Mouse (Mus musculus) hindbrain, embryonic 13.5 days (tissue): ENCODE results near the gene Ankrd13b. TPM values are rescaled to one million over a fixed set of nuclear protein-coding genes. Genes with fewer than 3 reads are reported as not detected.
A peak's percentile ranks its signal among the peaks of the same experiment; 100 is the strongest.

Experiments used
- ATAC-seq: fragments of 200-750 bp; cut with Nextera tagmentation; 2 replicates; pipeline ENCODE4 v1.8.0; 2017; ENCODE audit warnings: moderate TSS enrichment; ENCODE audit not compliant: low FRiP score
- H3K27ac ChIP-seq: fragments of 300-500 bp; sonication (generic); 2 replicates; pipeline ENCODE4 v1.5.1; 2015; ENCODE audit warnings: inconsistent platforms, mild to moderate bottlenecking, moderate library complexity
- H3K27me3 ChIP-seq: fragments of 300-500 bp; sonication (generic); 2 replicates; pipeline ENCODE4 v1.6.1; 2015; ENCODE audit warnings: mild to moderate bottlenecking, inconsistent platforms
- H3K36me3 ChIP-seq: fragments of 300-500 bp; sonication (generic); 2 replicates; pipeline ENCODE4 v1.6.1; 2015; ENCODE audit warnings: mild to moderate bottlenecking, inconsistent platforms
- H3K4me1 ChIP-seq: fragments of 300-500 bp; sonication (generic); replicated peaks from 2 replicates; pipeline ENCODE4 v1.6.1; 2015; ENCODE audit warnings: inconsistent platforms
- H3K4me2 ChIP-seq: fragments of 300-500 bp; sonication (generic); 2 replicates; pipeline ENCODE4 v1.6.1; 2015; ENCODE audit warnings: inconsistent platforms, mild to moderate bottlenecking, moderate library complexity
- H3K4me3 ChIP-seq: fragments of 300-500 bp; sonication (generic); 2 replicates; pipeline ENCODE4 v1.5.1; 2015; ENCODE audit warnings: mild to moderate bottlenecking, inconsistent platforms
- H3K9ac ChIP-seq: fragments of 300-500 bp; sonication (generic); 2 replicates; pipeline ENCODE4 v1.6.1; 2015; ENCODE audit warnings: mild to moderate bottlenecking, inconsistent platforms
- H3K9me3 ChIP-seq: fragments of 300-500 bp; sonication (generic); 2 replicates; pipeline ENCODE4 v1.6.1; 2016; ENCODE audit warnings: inconsistent platforms
- WGBS: fragments of 180-500 bp; shearing (Covaris S2); methylation state at CpG from one replicate; pipeline ENCODE4 v1.1.7; 2015; 5-methylcytosine and 5-hydroxymethylcytosine counted together
- polyA plus RNA-seq: library from polyadenylated mRNA; unstranded; fragments of >200 nt; fragmentation: Nextera tagmentation; extraction: Ambion mirVana; gene quantifications from 2 replicates; pipeline ENCODE4 v1.2.1, GENCODE M21; 2015

Ankrd13b gene
- polyA plus RNA-seq, 1 experiment from 2014 or later = 29.4 TPM

- H3K4me1 ChIP-seq = peaks cover 88% of the 10 kb centered on the region
Observed at GRCm38 (mm10) chr11:77494782-77495181, 5.3 kb upstream of the Ankrd13b start.

GRCm38 (mm10) chr11:77494344-77494676, 4.8 kb upstream of the Ankrd13b start:
- Histone ChIP-seq H3K4me3 (peak overlapping the region; percentile 96), H3K4me2 (peak overlapping the region; percentile 96), H3K4me1 (peaks cover 83% of the 10 kb centered on the region), H3K9me3 (no peaks in the 10 kb centered on the region), H3K27me3 (no peaks in the 10 kb centered on the region), H3K27ac (peak overlapping the region; percentile 95), H3K9ac (peak overlapping the region; percentile 98), H3K36me3 (peaks cover 5% of the 10 kb centered on the region)
- no peak for ATAC-seq
- WGBS = 35% methylated on average over 4 of the region's 4 CpGs

More at GRCm38 (mm10) chr11:77494782-77495181, 5.3 kb upstream of the Ankrd13b start:
- Histone ChIP-seq H3K4me2 (peak overlapping the region; percentile 96), H3K9ac (peak overlapping the region; percentile 98), H3K27ac (0 out of 2 replicates have a peak overlapping the region, but pooled peaks have one; percentile 95), H3K36me3 (peaks cover 10% of the 10 kb centered on the region), H3K9me3 (no peaks in the 10 kb centered on the region), H3K4me3 (peak overlapping the region; percentile 96), H3K27me3 (no peaks in the 10 kb centered on the region)
- 77% methylated on average over 6 of the region's 6 CpGs for WGBS
- no peak for ATAC-seq

- H3K9ac ChIP-seq = peak within 1 kb of the TSS; percentile 98
- no peak for ATAC-seq
- WGBS = under 1% methylated on average over 67 of the region's 74 CpGs
- no peaks in the 10 kb centered on the region for H3K9me3 ChIP-seq
- H3K27ac ChIP-seq = peak within 1 kb of the TSS; percentile 95
- H3K27me3 ChIP-seq = no peaks in the 10 kb centered on the region
- H3K4me1 ChIP-seq = peaks cover 82% of the 10 kb centered on the region
- peak within 1 kb of the TSS; percentile 96 for H3K4me2 ChIP-seq
- peak within 1 kb of the TSS; percentile 96 for H3K4me3 ChIP-seq
- 0 out of 2 replicates have a peak, but pooled peaks cover under 1% of the 10 kb centered on the region for H3K36me3 ChIP-seq
Observed at GRCm38 (mm10) chr11:77493512-77494343, 4.2 kb upstream of the Ankrd13b start, which contains the start of gene Git1. Gene Git1 (plus strand): TSS chr11:77493562.

- Histone ChIP-seq H3K27ac (peak overlapping the region; percentile 95), H3K4me1 (peaks cover 82% of the 10 kb centered on the region), H3K4me3 (peak overlapping the region; percentile 96), H3K9ac (peak overlapping the region; percentile 72), H3K27me3 (no peaks in the 10 kb centered on the region), H3K4me2 (peak overlapping the region; percentile 74), H3K9me3 (no peaks in the 10 kb centered on the region), H3K36me3 (no peaks in the 10 kb centered on the region)
- peak; percentile 63 for ATAC-seq
- under 1% methylated on average over 24 of the region's 32 CpGs for WGBS
Observed at GRCm38 (mm10) chr11:77492911-77493332, 3.4 kb upstream of the Ankrd13b start.

GRCm38 (mm10) chr11:77492311-77492871, 2.9 kb upstream of the Ankrd13b start:
- Histone ChIP-seq H3K9ac (peak overlapping the region; percentile 72), H3K36me3 (no peaks in the 10 kb centered on the region), H3K27me3 (no peaks in the 10 kb centered on the region), H3K4me3 (peak overlapping the region; percentile 96), H3K4me2 (peak overlapping the region; percentile 74), H3K27ac (peak overlapping the region; percentile 95), H3K4me1 (peaks cover 82% of the 10 kb centered on the region), H3K9me3 (no peaks in the 10 kb centered on the region)
- no peak for ATAC-seq
- under 1% methylated on average over 18 of the region's 18 CpGs for whole genome bisulfite sequencing

GRCm38 (mm10) chr11:77491502-77492291, 2.2 kb upstream of the Ankrd13b start:
- under 1% methylated on average over 23 of the region's 23 CpGs for whole genome bisulfite sequencing
- Histone ChIP-seq H3K4me1 (peaks cover 83% of the 10 kb centered on the region), H3K27me3 (no peaks in the 10 kb centered on the region), H3K9me3 (no peaks in the 10 kb centered on the region), H3K36me3 (no peaks in the 10 kb centered on the region), H3K4me3 (peak overlapping the region; percentile 96), H3K9ac (peak overlapping the region; percentile 98), H3K27ac (peak overlapping the region; percentile 95), H3K4me2 (peak overlapping the region; percentile 74)
- ATAC-seq = peak; percentile 53; the same call in 1 of the 2 replicates

GRCm38 (mm10) chr11:77491123-77491501, 1.6 kb upstream of the Ankrd13b start:
- peak overlapping the region; percentile 98 for H3K9ac ChIP-seq
- 0% methylated on average over 13 of the region's 13 CpGs for WGBS
- H3K4me1 ChIP-seq = peaks cover 85% of the 10 kb centered on the region
- H3K4me2 ChIP-seq = peak overlapping the region; percentile 74
- no peaks in the 10 kb centered on the region for H3K27me3 ChIP-seq
- H3K27ac ChIP-seq = peak overlapping the region; percentile 95
- H3K36me3 ChIP-seq = no peaks in the 10 kb centered on the region
- H3K4me3 ChIP-seq = peak overlapping the region; percentile 96
- ATAC-seq = peak; percentile 57
- no peaks in the 10 kb centered on the region for H3K9me3 ChIP-seq

- no peak for ATAC-seq
- 67% methylated on average over 6 of the region's 6 CpGs for WGBS
Observed at GRCm38 (mm10) chr11:77490451-77490850, 973 bp upstream of the Ankrd13b start.

GRCm38 (mm10) chr11:77488771-77489581, 502 bp downstream of the Ankrd13b start:
- ATAC-seq = no peak
- Histone ChIP-seq H3K4me2 (peak overlapping the region; percentile 74), H3K36me3 (no peaks in the 10 kb centered on the region), H3K4me3 (peak overlapping the region; percentile 96), H3K4me1 (peaks cover 85% of the 10 kb centered on the region), H3K9me3 (no peaks in the 10 kb centered on the region), H3K27me3 (no peaks in the 10 kb centered on the region), H3K27ac (peak overlapping the region; percentile 95), H3K9ac (peak overlapping the region; percentile 98)
- 2% methylated on average over 47 of the region's 55 CpGs for WGBS

More at GRCm38 (mm10) chr11:77490451-77490850, 973 bp upstream of the Ankrd13b start:
- Histone ChIP-seq H3K27me3 (no peaks in the 10 kb centered on the region), H3K4me3 (peak overlapping the region; percentile 96), H3K9ac (peak overlapping the region; percentile 98), H3K27ac (peak overlapping the region; percentile 95), H3K4me1 (peaks cover 85% of the 10 kb centered on the region), H3K9me3 (no peaks in the 10 kb centered on the region), H3K4me2 (peak overlapping the region; percentile 74), H3K36me3 (no peaks in the 10 kb centered on the region)

GRCm38 (mm10) chr11:77486798-77487197, 2.7 kb downstream of the Ankrd13b start:
- no peak for ATAC-seq
- H3K9ac ChIP-seq = peak overlapping the region; percentile 98
- H3K9me3 ChIP-seq = no peaks in the 10 kb centered on the region
- no peaks in the 10 kb centered on the region for H3K27me3 ChIP-seq
- peaks cover 85% of the 10 kb centered on the region for H3K4me1 ChIP-seq
- peak overlapping the region; percentile 95 for H3K27ac ChIP-seq
- WGBS = 35% methylated on average over 5 of the region's 5 CpGs
- H3K36me3 ChIP-seq = no peaks in the 10 kb centered on the region
- peak overlapping the region; percentile 74 for H3K4me2 ChIP-seq
- H3K4me3 ChIP-seq = peak overlapping the region; percentile 96

- peak overlapping the region; percentile 96; the same call in 1 of the 2 replicates for H3K4me3 ChIP-seq
- peaks cover 84% of the 10 kb centered on the region for H3K4me1 ChIP-seq
- peak overlapping the region; percentile 98 for H3K9ac ChIP-seq
- 46% methylated on average over 6 of the region's 6 CpGs for WGBS
- no peak for ATAC-seq
- peak overlapping the region; percentile 95; the same call in 1 of the 2 replicates for H3K27ac ChIP-seq
- no peaks in the 10 kb centered on the region for H3K36me3 ChIP-seq
- H3K4me2 ChIP-seq = peak overlapping the region; percentile 74
- H3K27me3 ChIP-seq = no peaks in the 10 kb centered on the region
- no peaks in the 10 kb centered on the region for H3K9me3 ChIP-seq
Observed at GRCm38 (mm10) chr11:77485229-77485628, 4.2 kb downstream of the Ankrd13b start.
